Mouse (Mus musculus): Measurements from ENCODE around the gene Nfkbiz. TPM values are rescaled to one million over a fixed set of nuclear protein-coding genes. Genes with fewer than 3 reads are reported as not detected.

Nfkbiz gene
- polyA plus RNA-seq, 1 experiment from 2014 or later, result 10.0 TPM

DNA sequence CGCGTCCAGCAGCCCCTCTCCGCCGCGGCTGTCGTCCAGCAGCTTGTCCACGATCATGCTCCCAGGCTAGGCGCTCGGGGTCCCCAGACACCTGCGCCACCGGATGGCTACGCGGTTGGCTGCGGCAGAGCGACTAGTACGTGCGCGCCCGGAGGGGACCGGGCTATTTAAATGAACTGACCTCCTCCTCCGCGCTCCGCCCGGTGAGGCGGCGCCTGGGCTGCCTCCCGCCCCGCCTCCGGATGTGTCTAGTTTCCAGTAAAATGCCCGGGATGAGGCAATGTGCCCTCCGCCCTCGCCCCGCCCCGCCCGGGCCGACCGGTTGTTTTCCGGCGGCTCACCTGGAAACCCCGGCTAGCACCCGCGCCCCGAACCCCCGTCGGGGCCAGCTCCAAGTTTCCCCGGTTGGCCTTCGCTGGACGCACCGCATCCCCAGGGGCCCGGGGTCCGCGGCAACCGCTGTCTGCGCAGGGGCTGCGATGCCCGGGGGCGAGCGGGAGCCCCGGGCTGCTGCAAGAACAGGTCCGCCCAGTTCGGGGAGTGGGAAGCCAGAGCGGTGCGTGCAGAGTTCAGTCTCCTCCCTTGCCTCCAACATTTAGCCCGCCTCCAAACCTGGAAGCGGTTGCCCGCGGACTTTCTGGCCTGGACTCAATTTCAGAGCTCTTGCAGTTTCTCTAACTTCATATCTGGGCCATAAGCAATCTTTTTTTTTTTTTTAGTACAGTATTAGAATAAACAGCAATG lies 16.5 kb downstream of the Nfkbiz start:
- Histone ChIP-seq H3K9me3 (replicated peaks; ENCODE audit: control insufficient read depth, low read length) (no peaks in the 10 kb centered on the region), H3K4me1 (ENCODE audit: control insufficient read depth, insufficient read depth, low read length) (peaks cover 15% of the 10 kb centered on the region), H3K36me3 (ENCODE audit: control insufficient read depth, insufficient read depth, low read length) (peaks cover 9% of the 10 kb centered on the region), H3K4me3 (replicated peaks; ENCODE audit: low read length) (peak overlapping the region; percentile 84), H3K9ac (ENCODE audit: low read length) (peak overlapping the region; percentile 95), H3K27ac (ENCODE audit: low read length) (peak overlapping the region; percentile 97), H3K27me3 (ENCODE audit: control insufficient read depth, insufficient read depth, low read length) (no peaks in the 10 kb centered on the region), H3K4me2 (ENCODE audit: low read depth, low read length) (peak overlapping the region; percentile 56)
- under 1% methylated on average over 67 of the region's 67 CpGs for WGBS
- peak; percentile 97 for ATAC-seq (ENCODE audit: insufficient read depth, low FRiP score)

DNA sequence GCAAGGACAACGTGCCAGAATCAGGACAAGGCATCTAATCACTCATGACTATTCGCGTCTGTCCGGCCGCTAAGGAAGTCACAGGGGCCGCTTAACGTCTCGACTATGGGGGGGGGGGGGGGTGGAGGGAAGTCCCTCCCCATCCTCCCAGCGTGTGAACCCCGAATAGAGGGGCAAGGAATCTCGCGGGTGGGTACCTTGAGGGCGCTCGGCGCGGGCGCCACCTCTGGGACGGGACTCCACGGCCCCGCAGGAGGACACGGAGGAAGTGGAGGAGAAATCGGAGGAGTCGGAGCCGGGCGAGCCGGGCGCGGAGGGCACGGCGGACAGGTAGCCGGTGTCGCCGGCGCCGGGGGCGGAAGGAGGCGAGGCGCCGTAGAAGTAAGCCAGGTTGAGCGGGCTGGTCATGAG lies 17.1 kb downstream of the Nfkbiz start:
- no peaks in the 10 kb centered on the region for H3K27me3 ChIP-seq (ENCODE audit: control insufficient read depth, insufficient read depth, low read length)
- peaks cover 15% of the 10 kb centered on the region for H3K4me1 ChIP-seq (ENCODE audit: control insufficient read depth, insufficient read depth, low read length)
- under 1% methylated on average over 40 of the region's 40 CpGs for WGBS
- H3K36me3 ChIP-seq (ENCODE audit: control insufficient read depth, insufficient read depth, low read length), result peaks cover 12% of the 10 kb centered on the region
- ATAC-seq (ENCODE audit: insufficient read depth, low FRiP score), result peak; percentile 22
- peak overlapping the region; percentile 84 for H3K4me3 ChIP-seq (replicated peaks; ENCODE audit: low read length)
- H3K4me2 ChIP-seq (ENCODE audit: low read depth, low read length), result peak overlapping the region; percentile 56
- peak overlapping the region; percentile 91 for H3K27ac ChIP-seq (ENCODE audit: low read length)
- H3K9ac ChIP-seq (ENCODE audit: low read length), result peak overlapping the region; percentile 95
- H3K9me3 ChIP-seq (replicated peaks; ENCODE audit: control insufficient read depth, low read length), result no peaks in the 10 kb centered on the region

GRCm38 (mm10) chr16:55820916-55821570 lies 17.7 kb downstream of the Nfkbiz start:
- Histone ChIP-seq H3K9me3 (replicated peaks; ENCODE audit: control insufficient read depth, low read length) (no peaks in the 10 kb centered on the region), H3K27me3 (ENCODE audit: control insufficient read depth, insufficient read depth, low read length) (no peaks in the 10 kb centered on the region), H3K4me1 (ENCODE audit: control insufficient read depth, insufficient read depth, low read length) (peaks cover 15% of the 10 kb centered on the region), H3K27ac (ENCODE audit: low read length) (peak overlapping the region; percentile 91), H3K4me2 (ENCODE audit: low read depth, low read length) (peak overlapping the region; percentile 56), H3K36me3 (ENCODE audit: control insufficient read depth, insufficient read depth, low read length) (peaks cover 17% of the 10 kb centered on the region), H3K4me3 (replicated peaks; ENCODE audit: low read length) (peak overlapping the region; percentile 84), H3K9ac (ENCODE audit: low read length) (peak overlapping the region; percentile 95)
- no peak for ATAC-seq (ENCODE audit: insufficient read depth, low FRiP score)
- WGBS, result 9% methylated on average over 20 of the region's 20 CpGs

DNA sequence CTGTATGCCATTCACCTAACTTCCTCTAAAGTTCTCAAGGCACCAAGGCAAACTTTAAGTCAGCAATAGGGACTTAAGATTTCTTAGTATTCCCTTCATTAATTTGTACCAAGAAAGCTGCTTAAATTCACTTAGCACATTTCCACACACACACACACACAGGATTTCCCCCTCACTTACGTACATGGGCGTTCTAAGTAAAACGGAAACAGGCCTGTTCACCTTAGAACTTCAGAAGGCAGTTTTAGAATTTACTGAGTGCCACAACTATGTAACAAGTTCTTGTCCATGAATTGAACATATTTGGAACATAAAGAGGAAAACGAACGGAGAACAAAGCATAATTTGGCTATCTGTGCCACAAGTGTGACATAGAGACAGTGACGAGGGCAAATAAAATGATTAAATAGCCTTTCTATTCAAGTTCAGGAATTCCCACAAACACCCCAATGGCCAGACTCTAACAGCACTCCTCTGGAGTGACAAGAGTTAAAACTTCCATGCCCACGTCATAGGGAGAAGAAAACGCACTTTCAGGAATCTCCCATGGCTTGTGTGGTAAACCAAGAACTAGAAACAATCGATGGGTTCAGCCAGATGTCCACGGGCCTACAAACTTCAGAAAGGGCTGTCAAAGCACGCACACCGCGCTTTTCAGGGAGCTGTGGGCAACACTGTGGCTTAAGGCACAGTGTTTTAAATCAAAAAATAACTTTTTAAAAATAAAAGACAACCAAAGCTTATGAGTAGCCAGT lies 18.4 kb downstream of the Nfkbiz start:
- peak overlapping the region; percentile 56 for H3K4me2 ChIP-seq (ENCODE audit: low read depth, low read length)
- peaks cover 18% of the 10 kb centered on the region for H3K4me1 ChIP-seq (ENCODE audit: control insufficient read depth, insufficient read depth, low read length)
- WGBS, result 30% methylated on average over 13 of the region's 13 CpGs
- peak overlapping the region; percentile 95 for H3K9ac ChIP-seq (ENCODE audit: low read length)
- ATAC-seq (ENCODE audit: insufficient read depth, low FRiP score), result no peak
- H3K4me3 ChIP-seq (replicated peaks; ENCODE audit: low read length), result peak overlapping the region; percentile 84
- H3K27ac ChIP-seq (ENCODE audit: low read length), result peak overlapping the region; percentile 91
- no peaks in the 10 kb centered on the region for H3K27me3 ChIP-seq (ENCODE audit: control insufficient read depth, insufficient read depth, low read length)
- H3K36me3 ChIP-seq (ENCODE audit: control insufficient read depth, insufficient read depth, low read length), result peaks cover 24% of the 10 kb centered on the region
- H3K9me3 ChIP-seq (replicated peaks; ENCODE audit: control insufficient read depth, low read length), result no peaks in the 10 kb centered on the region

DNA sequence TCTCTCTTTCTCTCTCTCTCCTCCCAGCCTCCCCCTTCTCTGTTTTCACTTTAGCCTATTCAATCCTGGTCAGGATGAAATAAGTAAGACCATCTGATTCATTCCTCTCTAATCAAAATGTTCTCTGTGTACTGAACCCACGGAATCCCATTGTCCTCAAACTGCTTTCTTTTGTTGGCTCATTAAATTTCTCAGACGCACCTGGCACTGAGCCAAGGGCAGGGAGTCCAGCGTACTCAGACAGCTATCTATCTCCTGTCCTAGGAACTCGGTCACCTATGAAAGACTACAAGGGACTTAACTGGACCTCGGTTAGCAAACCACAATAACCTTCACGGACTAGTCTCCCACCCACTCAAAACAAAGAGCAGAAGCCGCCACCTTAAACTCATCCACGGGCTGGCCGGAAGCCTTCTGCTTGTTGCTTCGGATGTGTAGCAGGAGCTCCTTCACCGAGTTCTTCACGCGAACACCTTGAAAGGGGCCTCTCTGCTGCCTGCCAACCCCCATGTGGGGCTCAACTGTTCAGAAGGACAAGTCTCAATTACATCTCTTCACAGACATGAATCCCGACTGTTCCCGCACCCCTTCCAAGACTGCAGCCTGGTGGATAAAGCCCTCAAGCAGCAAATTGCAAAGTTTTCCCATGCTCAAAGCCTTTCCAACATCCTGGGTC lies 19.4 kb downstream of the Nfkbiz start:
- Histone ChIP-seq H3K4me3 (replicated peaks; ENCODE audit: low read length) (peak overlapping the region; percentile 84), H3K4me2 (ENCODE audit: low read depth, low read length) (peak overlapping the region; percentile 56), H3K9me3 (replicated peaks; ENCODE audit: control insufficient read depth, low read length) (no peaks in the 10 kb centered on the region), H3K9ac (ENCODE audit: low read length) (peak overlapping the region; percentile 60), H3K4me1 (ENCODE audit: control insufficient read depth, insufficient read depth, low read length) (peaks cover 18% of the 10 kb centered on the region), H3K27me3 (ENCODE audit: control insufficient read depth, insufficient read depth, low read length) (no peaks in the 10 kb centered on the region), H3K36me3 (ENCODE audit: control insufficient read depth, insufficient read depth, low read length) (peaks cover 34% of the 10 kb centered on the region), H3K27ac (ENCODE audit: low read length) (peak overlapping the region; percentile 73)
- WGBS, result 30% methylated on average over 15 of the region's 15 CpGs
- ATAC-seq (ENCODE audit: insufficient read depth, low FRiP score), result no peak

- H3K27ac ChIP-seq (ENCODE audit: low read length), result peak overlapping the region; percentile 56
- peak overlapping the region; percentile 56 for H3K4me2 ChIP-seq (ENCODE audit: low read depth, low read length)
- peak overlapping the region; percentile 14; the same call in 1 of the 2 replicates for H3K4me3 ChIP-seq (replicated peaks; ENCODE audit: low read length)
- H3K4me1 ChIP-seq (ENCODE audit: control insufficient read depth, insufficient read depth, low read length), result peaks cover 8% of the 10 kb centered on the region
- no peaks in the 10 kb centered on the region for H3K9me3 ChIP-seq (replicated peaks; ENCODE audit: control insufficient read depth, low read length)
- peaks cover 44% of the 10 kb centered on the region for H3K36me3 ChIP-seq (ENCODE audit: control insufficient read depth, insufficient read depth, low read length)
- H3K27me3 ChIP-seq (ENCODE audit: control insufficient read depth, insufficient read depth, low read length), result no peaks in the 10 kb centered on the region
- WGBS, result 90% methylated on average over 28 of the region's 28 CpGs
- H3K9ac ChIP-seq (ENCODE audit: low read length), result peak overlapping the region; percentile 60
- no peak for ATAC-seq (ENCODE audit: insufficient read depth, low FRiP score)
Observed at GRCm38 (mm10) chr16:55817717-55818515, 20.8 kb downstream of the Nfkbiz start.

GRCm38 (mm10) chr16:55816202-55816941 lies 22.3 kb downstream of the Nfkbiz start:
- peak; percentile 85 for ATAC-seq (ENCODE audit: insufficient read depth, low FRiP score)
- Histone ChIP-seq H3K9ac (ENCODE audit: low read length) (no peak overlapping the region), H3K27me3 (ENCODE audit: control insufficient read depth, insufficient read depth, low read length) (no peaks in the 10 kb centered on the region), H3K9me3 (replicated peaks; ENCODE audit: control insufficient read depth, low read length) (no peaks in the 10 kb centered on the region), H3K36me3 (ENCODE audit: control insufficient read depth, insufficient read depth, low read length) (peaks cover 49% of the 10 kb centered on the region), H3K4me1 (ENCODE audit: control insufficient read depth, insufficient read depth, low read length) (peaks cover 7% of the 10 kb centered on the region; the same call in 1 of the 2 replicates), H3K4me3 (replicated peaks; ENCODE audit: low read length) (no peak overlapping the region), H3K4me2 (ENCODE audit: low read depth, low read length) (peak overlapping the region; percentile 42), H3K27ac (ENCODE audit: low read length) (peak overlapping the region; percentile 80)
- WGBS, result 66% methylated on average over 13 of the region's 13 CpGs
